Mouse (Mus musculus): ENCODE measurements at regions not wholly inside any gene's neighbourhood (a gene's known extent, or its start where the extent isn't known, plus 50 kb on each side); places are given as distances from the start of the nearest gene placed in this dataset.

GRCm38 (mm10) chr12:117444247-117444989 is 71.9 kb upstream of the Rapgef5 start:
- no peak for DNase-seq (ENCODE audit: extremely low read depth, low read depth, low spot score)
- H3K9ac ChIP-seq (ENCODE audit: low read depth, low read length), result no peak overlapping the region
- 78% methylated on average over 4 of the region's 4 CpGs for WGBS
- no peaks in the 10 kb centered on the region for H3K36me3 ChIP-seq (ENCODE audit: control insufficient read depth, insufficient read depth, low read length)
- H3K4me3 ChIP-seq (ENCODE audit: insufficient read depth, low read depth, low read length), result no peak overlapping the region
- H3K27ac ChIP-seq (replicated peaks; ENCODE audit: insufficient read depth, low read depth, low read length), result no peak overlapping the region
- H3K79me2 ChIP-seq (ENCODE audit: control insufficient read depth, insufficient read depth, low read length), result no peaks in the 10 kb centered on the region
- TF ChIP-seq CTCF (IDR thresholded peaks at IDR 0.05; ENCODE audit: low read depth, low read length) (no peak), POLR2A (IDR thresholded peaks at IDR 0.05; ENCODE audit: extremely low read depth, insufficient read depth, low read length) (no peak)
- no peaks in the 10 kb centered on the region for H3K27me3 ChIP-seq (ENCODE audit: control insufficient read depth, insufficient read depth, low read length)
- H3K4me1 ChIP-seq (ENCODE audit: control insufficient read depth, insufficient read depth, low read length), result peaks cover 2% of the 10 kb centered on the region; the same call in 1 of the 2 replicates

GRCm38 (mm10) chr12:117447223-117447622 is 69.1 kb upstream of the Rapgef5 start:
- peaks cover 2% of the 10 kb centered on the region; the same call in 1 of the 2 replicates for H3K4me1 ChIP-seq (ENCODE audit: control insufficient read depth, insufficient read depth, low read length)
- no peak for DNase-seq (ENCODE audit: extremely low read depth, low read depth, low spot score)
- TF ChIP-seq CTCF (IDR thresholded peaks at IDR 0.05; ENCODE audit: low read depth, low read length) (no peak), POLR2A (IDR thresholded peaks at IDR 0.05; ENCODE audit: extremely low read depth, insufficient read depth, low read length) (no peak)
- H3K36me3 ChIP-seq (ENCODE audit: control insufficient read depth, insufficient read depth, low read length), result no peaks in the 10 kb centered on the region
- no peak overlapping the region for H3K9ac ChIP-seq (ENCODE audit: low read depth, low read length)
- WGBS, result 22% methylated on average over 10 of the region's 10 CpGs
- H3K27me3 ChIP-seq (ENCODE audit: control insufficient read depth, insufficient read depth, low read length), result no peaks in the 10 kb centered on the region
- H3K79me2 ChIP-seq (ENCODE audit: control insufficient read depth, insufficient read depth, low read length), result no peaks in the 10 kb centered on the region
- H3K27ac ChIP-seq (replicated peaks; ENCODE audit: insufficient read depth, low read depth, low read length), result no peak overlapping the region
- no peak overlapping the region for H3K4me3 ChIP-seq (ENCODE audit: insufficient read depth, low read depth, low read length)

GRCm38 (mm10) chr12:117447843-117448728 is 68.2 kb upstream of the Rapgef5 start:
- Histone ChIP-seq H3K36me3 (ENCODE audit: control insufficient read depth, insufficient read depth, low read length) (no peaks in the 10 kb centered on the region), H3K27me3 (ENCODE audit: control insufficient read depth, insufficient read depth, low read length) (no peaks in the 10 kb centered on the region), H3K4me1 (ENCODE audit: control insufficient read depth, insufficient read depth, low read length) (peaks cover 2% of the 10 kb centered on the region; the same call in 1 of the 2 replicates), H3K79me2 (ENCODE audit: control insufficient read depth, insufficient read depth, low read length) (no peaks in the 10 kb centered on the region), H3K9ac (ENCODE audit: low read depth, low read length) (no peak overlapping the region), H3K4me3 (ENCODE audit: insufficient read depth, low read depth, low read length) (no peak overlapping the region), H3K27ac (replicated peaks; ENCODE audit: insufficient read depth, low read depth, low read length) (no peak overlapping the region)
- TF ChIP-seq POLR2A (IDR thresholded peaks at IDR 0.05; ENCODE audit: extremely low read depth, insufficient read depth, low read length) (no peak), CTCF (IDR thresholded peaks at IDR 0.05; ENCODE audit: low read depth, low read length) (no peak)
- DNase-seq (ENCODE audit: extremely low read depth, low read depth, low spot score), result no peak
- WGBS, result 73% methylated on average over 19 of the region's 19 CpGs

- Histone ChIP-seq H3K4me3 (ENCODE audit: insufficient read depth, low read depth, low read length) (no peak overlapping the region), H3K36me3 (ENCODE audit: control insufficient read depth, insufficient read depth, low read length) (no peaks in the 10 kb centered on the region), H3K27ac (replicated peaks; ENCODE audit: insufficient read depth, low read depth, low read length) (no peak overlapping the region), H3K27me3 (ENCODE audit: control insufficient read depth, insufficient read depth, low read length) (no peaks in the 10 kb centered on the region), H3K4me1 (ENCODE audit: control insufficient read depth, insufficient read depth, low read length) (peaks cover 2% of the 10 kb centered on the region; the same call in 1 of the 2 replicates), H3K9ac (ENCODE audit: low read depth, low read length) (no peak overlapping the region), H3K79me2 (ENCODE audit: control insufficient read depth, insufficient read depth, low read length) (no peaks in the 10 kb centered on the region)
- TF ChIP-seq POLR2A (IDR thresholded peaks at IDR 0.05; ENCODE audit: extremely low read depth, insufficient read depth, low read length) (no peak), CTCF (IDR thresholded peaks at IDR 0.05; ENCODE audit: low read depth, low read length) (no peak)
- no peak for DNase-seq (ENCODE audit: extremely low read depth, low read depth, low spot score)
- WGBS, result 92% methylated on average over 2 of the region's 2 CpGs
Measured at GRCm38 (mm10) chr12:117449080-117449479, 67.2 kb upstream of the Rapgef5 start.

GRCm38 (mm10) chr12:117450106-117450505 is 66.2 kb upstream of the Rapgef5 start:
- no peaks in the 10 kb centered on the region for H3K36me3 ChIP-seq (ENCODE audit: control insufficient read depth, insufficient read depth, low read length)
- no peak overlapping the region for H3K9ac ChIP-seq (ENCODE audit: low read depth, low read length)
- no peaks in the 10 kb centered on the region for H3K27me3 ChIP-seq (ENCODE audit: control insufficient read depth, insufficient read depth, low read length)
- H3K4me1 ChIP-seq (ENCODE audit: control insufficient read depth, insufficient read depth, low read length), result peaks cover 2% of the 10 kb centered on the region; the same call in 1 of the 2 replicates
- TF ChIP-seq POLR2A (IDR thresholded peaks at IDR 0.05; ENCODE audit: extremely low read depth, insufficient read depth, low read length), result no peak
- DNase-seq (ENCODE audit: extremely low read depth, low read depth, low spot score), result no peak
- H3K27ac ChIP-seq (replicated peaks; ENCODE audit: insufficient read depth, low read depth, low read length), result no peak overlapping the region
- H3K79me2 ChIP-seq (ENCODE audit: control insufficient read depth, insufficient read depth, low read length), result no peaks in the 10 kb centered on the region
- H3K4me3 ChIP-seq (ENCODE audit: insufficient read depth, low read depth, low read length), result no peak overlapping the region
